Mouse (Mus musculus): Measurements from ENCODE around the gene Rab3b. TPM values are rescaled to one million over a fixed set of nuclear protein-coding genes. Genes with fewer than 3 reads are reported as not detected.

The Rab3b gene
- polyA plus RNA-seq (2012; fragmentation: generic; extraction: Trizol): 0.23 TPM

- no peak within 1 kb of the TSS for H3ac ChIP-seq (ENCODE audit: control insufficient read depth, insufficient read length)
- peak within 1 kb of the TSS; percentile 34 for H3K4me2 ChIP-seq (ENCODE audit: low read depth)
- no peak for TF ChIP-seq E2F4 (IDR thresholded peaks at IDR 0.05; ENCODE audit: insufficient read depth)
- no peak for TF ChIP-seq MAX (IDR thresholded peaks at IDR 0.05; ENCODE audit: low read depth)
- no peak for TF ChIP-seq USF1 (IDR thresholded peaks at IDR 0.05; ENCODE audit: low read depth)
- TF ChIP-seq REST (IDR thresholded peaks at IDR 0.05; ENCODE audit: insufficient read depth, insufficient read length): no peak
- TF ChIP-seq POLR2AphosphoS2 (IDR thresholded peaks at IDR 0.05; ENCODE audit: insufficient read length, low read depth): no peak
- no peak for TF ChIP-seq POLR2A (IDR thresholded peaks at IDR 0.05; ENCODE audit: insufficient read length, low read depth)
- no peak for TF ChIP-seq TCF12 (IDR thresholded peaks at IDR 0.05; ENCODE audit: insufficient read depth, poor library complexity, severe bottlenecking)
- TF ChIP-seq CEBPB (IDR thresholded peaks at IDR 0.05; ENCODE audit: insufficient read depth, poor library complexity, severe bottlenecking): no peak
- TF ChIP-seq MYOG (IDR thresholded peaks at IDR 0.05; ENCODE audit: control insufficient read depth in 1 of 3, insufficient read depth in 1 of 3, insufficient read length in 2 of 3, low read depth in 2 of 3): no peak
- no peak for TF ChIP-seq MYOD1 (IDR thresholded peaks at IDR 0.05; ENCODE audit: control insufficient read depth in 1 of 3, insufficient read length in 2 of 3, low read depth in 2 of 3)
- no peak for TF ChIP-seq TCF3 (IDR thresholded peaks at IDR 0.05; ENCODE audit: insufficient read length, low read depth)
- no peak for TF ChIP-seq SRF (IDR thresholded peaks at IDR 0.05; ENCODE audit: control insufficient read depth, insufficient read length, low read depth)
- no peak within 1 kb of the TSS for H3K4me3 ChIP-seq
- H3K79me2 ChIP-seq (ENCODE audit: control insufficient read depth, insufficient read depth): no peaks in the 10 kb centered on the region
- no peaks in the 10 kb centered on the region for H3K36me3 ChIP-seq (ENCODE audit: control insufficient read depth, insufficient read depth)
- H3K27me3 ChIP-seq (ENCODE audit: control insufficient read depth, insufficient read depth, insufficient read length): no peaks in the 10 kb centered on the region
Measured at GRCm38 (mm10) chr4:108878963-108879822, at the start of gene Rab3b. Rab3b (plus strand) TSS chr4:108879063.

GRCm38 (mm10) chr4:108830698-108831097 is 48.2 kb upstream of the Rab3b start:
- Histone ChIP-seq H3ac (ENCODE audit: control insufficient read depth, insufficient read length) (no peak overlapping the region), H3K79me2 (ENCODE audit: control insufficient read depth, insufficient read depth) (peaks cover 66% of the 10 kb centered on the region), H3K4me3 (peak overlapping the region; percentile 62), H3K4me2 (ENCODE audit: low read depth) (peak overlapping the region; percentile 98), H3K27me3 (ENCODE audit: control insufficient read depth, insufficient read depth, insufficient read length) (no peaks in the 10 kb centered on the region), H3K36me3 (ENCODE audit: control insufficient read depth, insufficient read depth) (peaks cover 22% of the 10 kb centered on the region)
- no peak for TF ChIP-seq MYOD1 (IDR thresholded peaks at IDR 0.05; ENCODE audit: control insufficient read depth in 1 of 3, insufficient read length in 2 of 3, low read depth in 2 of 3)
- TF ChIP-seq CEBPB (IDR thresholded peaks at IDR 0.05; ENCODE audit: insufficient read depth, poor library complexity, severe bottlenecking): peak; percentile 36; the same call in 1 of the 2 replicates
- no peak for TF ChIP-seq E2F4 (IDR thresholded peaks at IDR 0.05; ENCODE audit: insufficient read depth)

- peak; percentile 88 for TF ChIP-seq POLR2AphosphoS2 (IDR thresholded peaks at IDR 0.05; ENCODE audit: insufficient read length, low read depth)
- peak in 1 of 3 experiments; percentile 29 for TF ChIP-seq MYOD1 (IDR thresholded peaks at IDR 0.05; ENCODE audit: control insufficient read depth in 1 of 3, insufficient read length in 2 of 3, low read depth in 2 of 3)
- TF ChIP-seq CEBPB (IDR thresholded peaks at IDR 0.05; ENCODE audit: insufficient read depth, poor library complexity, severe bottlenecking): no peak
- peak; percentile 85 for TF ChIP-seq POLR2A (IDR thresholded peaks at IDR 0.05; ENCODE audit: insufficient read length, low read depth)
- TF ChIP-seq MYOG (IDR thresholded peaks at IDR 0.05; ENCODE audit: control insufficient read depth in 1 of 3, insufficient read depth in 1 of 3, insufficient read length in 2 of 3, low read depth in 2 of 3): peak in 1 of 3 experiments; percentile 1
- peak; percentile 54 for TF ChIP-seq USF1 (IDR thresholded peaks at IDR 0.05; ENCODE audit: low read depth)
- no peak for TF ChIP-seq MAX (IDR thresholded peaks at IDR 0.05; ENCODE audit: low read depth)
- peak within 1 kb of the TSS; percentile 98 for H3K4me2 ChIP-seq (ENCODE audit: low read depth)
- H3K4me3 ChIP-seq: peak within 1 kb of the TSS; percentile 62
- H3K36me3 ChIP-seq (ENCODE audit: control insufficient read depth, insufficient read depth): peaks cover 12% of the 10 kb centered on the region
- H3ac ChIP-seq (ENCODE audit: control insufficient read depth, insufficient read length): peak within 1 kb of the TSS; percentile 34
- no peaks in the 10 kb centered on the region for H3K27me3 ChIP-seq (ENCODE audit: control insufficient read depth, insufficient read depth, insufficient read length)
- peaks cover 69% of the 10 kb centered on the region for H3K79me2 ChIP-seq (ENCODE audit: control insufficient read depth, insufficient read depth)
Measured at GRCm38 (mm10) chr4:108832916-108833827, 45.7 kb upstream of the Rab3b start, which contains the start of gene Btf3l4. Btf3l4 (minus strand) TSS chr4:108833614.

- H3K36me3 ChIP-seq (ENCODE audit: control insufficient read depth, insufficient read depth): peaks cover 12% of the 10 kb centered on the region
- peak overlapping the region; percentile 62 for H3K4me3 ChIP-seq
- peak overlapping the region; percentile 73 for H3K4me2 ChIP-seq (ENCODE audit: low read depth)
- peak overlapping the region; percentile 34 for H3ac ChIP-seq (ENCODE audit: control insufficient read depth, insufficient read length)
- peak; percentile 48 for TF ChIP-seq MAX (IDR thresholded peaks at IDR 0.05; ENCODE audit: low read depth)
- TF ChIP-seq CEBPB (IDR thresholded peaks at IDR 0.05; ENCODE audit: insufficient read depth, poor library complexity, severe bottlenecking): peak; percentile 95
- no peak for TF ChIP-seq MYOD1 (IDR thresholded peaks at IDR 0.05; ENCODE audit: control insufficient read depth in 1 of 3, insufficient read length in 2 of 3, low read depth in 2 of 3)
- H3K27me3 ChIP-seq (ENCODE audit: control insufficient read depth, insufficient read depth, insufficient read length): no peaks in the 10 kb centered on the region
- peaks cover 63% of the 10 kb centered on the region for H3K79me2 ChIP-seq (ENCODE audit: control insufficient read depth, insufficient read depth)
Measured at GRCm38 (mm10) chr4:108833828-108834114, 45.1 kb upstream of the Rab3b start.
